Mouse (Mus musculus): ENCODE results near the gene Ift80. TPM values are rescaled to one million over a fixed set of nuclear protein-coding genes. Genes with fewer than 3 reads are reported as not detected.
"Not testable (repeated sequence)": the region's sequence is repeated elsewhere in the genome, so short reads cannot be mapped to it uniquely, and the experiment has no call there.

The Ift80 gene
- polyA plus RNA-seq, 1 experiment, result 22.2 TPM

- no peaks in the 10 kb centered on the region for H3K9me3 ChIP-seq (replicated peaks; ENCODE audit: control insufficient read depth, insufficient read depth, low read length, poor library complexity, severe bottlenecking)
- no peaks in the 10 kb centered on the region for H3K27me3 ChIP-seq (ENCODE audit: control insufficient read depth, insufficient read depth, low read length, poor library complexity, severe bottlenecking)
- H3K36me3 ChIP-seq (ENCODE audit: control insufficient read depth, insufficient read depth, low read length, poor library complexity, severe bottlenecking), result no peaks in the 10 kb centered on the region
- H3K9ac ChIP-seq (ENCODE audit: low read depth, poor library complexity, severe bottlenecking), result no peak overlapping the region
- no peaks in the 10 kb centered on the region for H3K4me1 ChIP-seq (ENCODE audit: control insufficient read depth, insufficient read depth, low read length)
- no peak overlapping the region for H3K27ac ChIP-seq (ENCODE audit: insufficient read depth, low read length)
- H3K4me3 ChIP-seq (ENCODE audit: low read depth, low read length), result no peak overlapping the region
- TF ChIP-seq EP300 (IDR thresholded peaks at IDR 0.05; ENCODE audit: insufficient read depth, low read depth, low read length) (no peak), CTCF (IDR thresholded peaks at IDR 0.05; ENCODE audit: low read depth, low read length) (no peak), POLR2A (IDR thresholded peaks at IDR 0.05; ENCODE audit: insufficient read depth, low read length) (no peak)
Observed at GRCm38 (mm10) chr3:68952707-68953106, 51.7 kb downstream of the Ift80 start.

DNA sequence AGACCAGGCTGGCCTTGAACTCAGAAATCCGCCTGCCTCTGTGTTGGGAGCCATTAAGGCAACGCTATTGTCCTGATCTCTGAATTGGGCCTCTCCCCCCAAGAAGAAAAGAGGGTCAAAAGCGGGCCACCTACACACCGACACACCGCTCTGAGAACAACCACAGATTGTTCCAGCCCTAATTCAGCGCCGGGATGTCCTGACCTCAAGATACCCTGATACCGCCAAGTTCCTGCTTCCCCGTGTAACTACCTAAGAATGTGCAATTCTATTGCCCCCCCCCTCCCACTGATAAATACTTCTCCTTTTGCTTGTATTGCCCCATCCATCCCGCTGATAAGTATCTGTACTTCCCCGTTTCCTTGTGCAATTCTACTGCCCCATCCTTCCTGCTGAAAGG is 52.4 kb downstream of the Ift80 start:
- not testable (repeated sequence) for H3K27ac ChIP-seq (ENCODE audit: insufficient read depth, low read length); H3K27me3 ChIP-seq (ENCODE audit: control insufficient read depth, insufficient read depth, low read length, poor library complexity, severe bottlenecking); H3K4me3 ChIP-seq (ENCODE audit: low read depth, low read length); H3K9me3 ChIP-seq (replicated peaks; ENCODE audit: control insufficient read depth, insufficient read depth, low read length, poor library complexity, severe bottlenecking); H3K9ac ChIP-seq (ENCODE audit: low read depth, poor library complexity, severe bottlenecking); H3K4me1 ChIP-seq (ENCODE audit: control insufficient read depth, insufficient read depth, low read length); H3K36me3 ChIP-seq (ENCODE audit: control insufficient read depth, insufficient read depth, low read length, poor library complexity, severe bottlenecking)

DNA sequence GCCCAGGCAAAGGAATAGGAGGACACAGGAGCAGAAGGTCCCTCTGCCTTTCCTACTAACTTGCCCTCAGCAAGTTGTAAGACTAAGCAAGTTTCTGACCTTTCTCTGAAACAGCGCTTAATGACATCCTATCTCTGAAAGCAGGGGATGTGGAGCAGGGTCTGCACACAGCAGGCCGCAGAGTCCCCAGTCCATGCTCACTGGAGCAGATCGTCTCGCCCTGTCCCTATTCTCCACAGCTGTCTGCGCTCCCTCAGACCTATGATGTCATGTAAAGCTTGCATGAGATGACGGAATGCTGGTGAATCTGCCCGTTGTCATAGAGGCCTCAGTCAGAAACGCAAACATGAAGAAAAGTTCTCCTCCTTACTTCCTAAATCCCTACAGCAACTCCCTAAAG is 55.0 kb downstream of the Ift80 start:
- H3K4me3 ChIP-seq (ENCODE audit: low read depth, low read length), result no peak overlapping the region
- H3K36me3 ChIP-seq (ENCODE audit: control insufficient read depth, insufficient read depth, low read length, poor library complexity, severe bottlenecking), result no peaks in the 10 kb centered on the region
- H3K9ac ChIP-seq (ENCODE audit: low read depth, poor library complexity, severe bottlenecking), result no peak overlapping the region
- no peak for TF ChIP-seq CTCF (IDR thresholded peaks at IDR 0.05; ENCODE audit: low read depth, low read length)
- TF ChIP-seq EP300 (IDR thresholded peaks at IDR 0.05; ENCODE audit: insufficient read depth, low read depth, low read length), result no peak
- TF ChIP-seq POLR2A (IDR thresholded peaks at IDR 0.05; ENCODE audit: insufficient read depth, low read length), result no peak
- no peaks in the 10 kb centered on the region for H3K9me3 ChIP-seq (replicated peaks; ENCODE audit: control insufficient read depth, insufficient read depth, low read length, poor library complexity, severe bottlenecking)
- no peaks in the 10 kb centered on the region for H3K4me1 ChIP-seq (ENCODE audit: control insufficient read depth, insufficient read depth, low read length)
- H3K27me3 ChIP-seq (ENCODE audit: control insufficient read depth, insufficient read depth, low read length, poor library complexity, severe bottlenecking), result no peaks in the 10 kb centered on the region
- no peak overlapping the region for H3K27ac ChIP-seq (ENCODE audit: insufficient read depth, low read length)

- Histone ChIP-seq H3K36me3 (ENCODE audit: control insufficient read depth, insufficient read depth, low read length, poor library complexity, severe bottlenecking) (no peaks in the 10 kb centered on the region), H3K4me1 (ENCODE audit: control insufficient read depth, insufficient read depth, low read length) (no peaks in the 10 kb centered on the region), H3K4me3 (ENCODE audit: low read depth, low read length) (no peak overlapping the region), H3K9me3 (replicated peaks; ENCODE audit: control insufficient read depth, insufficient read depth, low read length, poor library complexity, severe bottlenecking) (no peaks in the 10 kb centered on the region), H3K9ac (ENCODE audit: low read depth, poor library complexity, severe bottlenecking) (no peak overlapping the region), H3K27ac (ENCODE audit: insufficient read depth, low read length) (no peak overlapping the region), H3K27me3 (ENCODE audit: control insufficient read depth, insufficient read depth, low read length, poor library complexity, severe bottlenecking) (no peaks in the 10 kb centered on the region)
- TF ChIP-seq EP300 (IDR thresholded peaks at IDR 0.05; ENCODE audit: insufficient read depth, low read depth, low read length), result no peak
- no peak for TF ChIP-seq POLR2A (IDR thresholded peaks at IDR 0.05; ENCODE audit: insufficient read depth, low read length)
Observed at GRCm38 (mm10) chr3:68948918-68949317, 55.5 kb downstream of the Ift80 start.

- H3K27me3 ChIP-seq (ENCODE audit: control insufficient read depth, insufficient read depth, low read length, poor library complexity, severe bottlenecking), result no peaks in the 10 kb centered on the region
- H3K9ac ChIP-seq (ENCODE audit: low read depth, poor library complexity, severe bottlenecking), result no peak overlapping the region
- H3K36me3 ChIP-seq (ENCODE audit: control insufficient read depth, insufficient read depth, low read length, poor library complexity, severe bottlenecking), result no peaks in the 10 kb centered on the region; the same call in 1 of the 2 replicates
- no peak overlapping the region for H3K27ac ChIP-seq (ENCODE audit: insufficient read depth, low read length)
- no peak overlapping the region for H3K4me3 ChIP-seq (ENCODE audit: low read depth, low read length)
- TF ChIP-seq CTCF (IDR thresholded peaks at IDR 0.05; ENCODE audit: low read depth, low read length) (no peak), EP300 (IDR thresholded peaks at IDR 0.05; ENCODE audit: insufficient read depth, low read depth, low read length) (no peak), POLR2A (IDR thresholded peaks at IDR 0.05; ENCODE audit: insufficient read depth, low read length) (no peak)
- no peaks in the 10 kb centered on the region for H3K4me1 ChIP-seq (ENCODE audit: control insufficient read depth, insufficient read depth, low read length)
- no peaks in the 10 kb centered on the region for H3K9me3 ChIP-seq (replicated peaks; ENCODE audit: control insufficient read depth, insufficient read depth, low read length, poor library complexity, severe bottlenecking)
Observed at GRCm38 (mm10) chr3:68941867-68942266, 62.5 kb downstream of the Ift80 start.

- no peak overlapping the region for H3K4me3 ChIP-seq (ENCODE audit: low read depth, low read length)
Observed at GRCm38 (mm10) chr3:68940311-68940710, 64.1 kb downstream of the Ift80 start.

More at GRCm38 (mm10) chr3:68940311-68940710, 64.1 kb downstream of the Ift80 start:
- no peaks in the 10 kb centered on the region for H3K4me1 ChIP-seq (ENCODE audit: control insufficient read depth, insufficient read depth, low read length)
- H3K9ac ChIP-seq (ENCODE audit: low read depth, poor library complexity, severe bottlenecking), result no peak overlapping the region
- no peaks in the 10 kb centered on the region for H3K9me3 ChIP-seq (replicated peaks; ENCODE audit: control insufficient read depth, insufficient read depth, low read length, poor library complexity, severe bottlenecking)
- no peaks in the 10 kb centered on the region; the same call in 1 of the 2 replicates for H3K36me3 ChIP-seq (ENCODE audit: control insufficient read depth, insufficient read depth, low read length, poor library complexity, severe bottlenecking)
- H3K27ac ChIP-seq (ENCODE audit: insufficient read depth, low read length), result no peak overlapping the region
- TF ChIP-seq POLR2A (IDR thresholded peaks at IDR 0.05; ENCODE audit: insufficient read depth, low read length) (no peak), CTCF (IDR thresholded peaks at IDR 0.05; ENCODE audit: low read depth, low read length) (no peak), EP300 (IDR thresholded peaks at IDR 0.05; ENCODE audit: insufficient read depth, low read depth, low read length) (no peak)
- no peaks in the 10 kb centered on the region for H3K27me3 ChIP-seq (ENCODE audit: control insufficient read depth, insufficient read depth, low read length, poor library complexity, severe bottlenecking)
